Mouse (Mus musculus): ENCODE data around the gene Mnx1. TPM values are rescaled to one million over a fixed set of nuclear protein-coding genes. Genes with fewer than 3 reads are reported as not detected.

The Mnx1 gene
- total and polyA plus RNA-seq, 2 experiments from 2014 or later = not detected

GRCm38 (mm10) chr5:29476021-29476420 is 2.2 kb downstream of the Mnx1 start:
- Histone ChIP-seq H3K36me3 (replicated peaks; ENCODE audit: control insufficient read depth, insufficient read depth, low read length) (no peaks in the 10 kb centered on the region), H3K9me3 (replicated peaks; ENCODE audit: control insufficient read depth, low read length) (no peaks in the 10 kb centered on the region), H3K4me2 (ENCODE audit: low read depth, low read length) (no peak overlapping the region), H3K9ac (replicated peaks; ENCODE audit: low read depth, low read length) (no peak overlapping the region), H3K4me3 (ENCODE audit: low read depth, low read length) (no peak overlapping the region), H3K27me3 (ENCODE audit: control insufficient read depth, insufficient read depth, low read length) (peaks cover 100% of the 10 kb centered on the region), H3K27ac (ENCODE audit: low read depth) (no peak overlapping the region), H3K4me1 (ENCODE audit: control insufficient read depth, insufficient read depth) (0 out of 2 replicates have a peak, but pooled peaks cover 6% of the 10 kb centered on the region)
- WGBS = 6% methylated on average over 1 of the region's 1 CpGs
- TF ChIP-seq CTCF (IDR thresholded peaks at IDR 0.05; ENCODE audit: low read depth) (no peak), EP300 (IDR thresholded peaks at IDR 0.05; ENCODE audit: low read depth) (no peak)
- DNase-seq (ENCODE audit: low spot score) = no peak
- no peak for ATAC-seq (ENCODE audit: insufficient read depth, low read depth)

- H3K9me3 ChIP-seq (replicated peaks; ENCODE audit: control insufficient read depth, low read length) = no peaks in the 10 kb centered on the region
- 9% methylated on average over 5 of the region's 5 CpGs for WGBS
- no peak for DNase-seq (ENCODE audit: low spot score)
- H3K4me1 ChIP-seq (ENCODE audit: control insufficient read depth, insufficient read depth) = 0 out of 2 replicates have a peak, but pooled peaks cover 6% of the 10 kb centered on the region
- no peak overlapping the region for H3K4me3 ChIP-seq (ENCODE audit: low read depth, low read length)
- TF ChIP-seq CTCF (IDR thresholded peaks at IDR 0.05; ENCODE audit: low read depth) (no peak), EP300 (IDR thresholded peaks at IDR 0.05; ENCODE audit: low read depth) (no peak)
- peaks cover 100% of the 10 kb centered on the region for H3K27me3 ChIP-seq (ENCODE audit: control insufficient read depth, insufficient read depth, low read length)
- no peak overlapping the region for H3K27ac ChIP-seq (ENCODE audit: low read depth)
- no peak overlapping the region for H3K9ac ChIP-seq (replicated peaks; ENCODE audit: low read depth, low read length)
- no peaks in the 10 kb centered on the region for H3K36me3 ChIP-seq (replicated peaks; ENCODE audit: control insufficient read depth, insufficient read depth, low read length)
- no peak overlapping the region for H3K4me2 ChIP-seq (ENCODE audit: low read depth, low read length)
- ATAC-seq (ENCODE audit: insufficient read depth, low read depth) = no peak
These were observed 2.7 kb downstream of the Mnx1 start for GRCm38 (mm10) chr5:29475556-29475955.

- Histone ChIP-seq H3K27me3 (ENCODE audit: control insufficient read depth, insufficient read depth, low read length) (peaks cover 100% of the 10 kb centered on the region), H3K4me1 (ENCODE audit: control insufficient read depth, insufficient read depth) (0 out of 2 replicates have a peak, but pooled peaks cover 6% of the 10 kb centered on the region), H3K27ac (ENCODE audit: low read depth) (no peak overlapping the region), H3K9me3 (replicated peaks; ENCODE audit: control insufficient read depth, low read length) (no peaks in the 10 kb centered on the region), H3K4me3 (ENCODE audit: low read depth, low read length) (no peak overlapping the region), H3K4me2 (ENCODE audit: low read depth, low read length) (no peak overlapping the region), H3K36me3 (replicated peaks; ENCODE audit: control insufficient read depth, insufficient read depth, low read length) (no peaks in the 10 kb centered on the region), H3K9ac (replicated peaks; ENCODE audit: low read depth, low read length) (no peak overlapping the region)
- ATAC-seq (ENCODE audit: insufficient read depth, low read depth) (no peak), DNase-seq (ENCODE audit: low spot score) (no peak)
- WGBS = 3% methylated on average over 10 of the region's 10 CpGs
- TF ChIP-seq EP300 (IDR thresholded peaks at IDR 0.05; ENCODE audit: low read depth) (no peak), CTCF (IDR thresholded peaks at IDR 0.05; ENCODE audit: low read depth) (no peak)
These were observed 3.2 kb downstream of the Mnx1 start for GRCm38 (mm10) chr5:29475041-29475440.

GRCm38 (mm10) chr5:29474246-29474960 is 3.9 kb downstream of the Mnx1 start:
- Histone ChIP-seq H3K27me3 (ENCODE audit: control insufficient read depth, insufficient read depth, low read length) (peaks cover 100% of the 10 kb centered on the region), H3K4me1 (ENCODE audit: control insufficient read depth, insufficient read depth) (0 out of 2 replicates have a peak, but pooled peaks cover 6% of the 10 kb centered on the region), H3K36me3 (replicated peaks; ENCODE audit: control insufficient read depth, insufficient read depth, low read length) (no peaks in the 10 kb centered on the region), H3K9me3 (replicated peaks; ENCODE audit: control insufficient read depth, low read length) (no peaks in the 10 kb centered on the region), H3K4me3 (ENCODE audit: low read depth, low read length) (no peak overlapping the region), H3K9ac (replicated peaks; ENCODE audit: low read depth, low read length) (no peak overlapping the region), H3K4me2 (ENCODE audit: low read depth, low read length) (no peak overlapping the region), H3K27ac (ENCODE audit: low read depth) (no peak overlapping the region)
- DNase-seq (ENCODE audit: low spot score) = no peak
- ATAC-seq (ENCODE audit: insufficient read depth, low read depth) = no peak
- TF ChIP-seq EP300 (IDR thresholded peaks at IDR 0.05; ENCODE audit: low read depth) (no peak), CTCF (IDR thresholded peaks at IDR 0.05; ENCODE audit: low read depth) (no peak)
- 3% methylated on average over 35 of the region's 35 CpGs for WGBS

- ATAC-seq (ENCODE audit: insufficient read depth, low read depth) = no peak
These were observed 4.6 kb downstream of the Mnx1 start for GRCm38 (mm10) chr5:29473551-29474245.

More at GRCm38 (mm10) chr5:29473551-29474245, 4.6 kb downstream of the Mnx1 start:
- TF ChIP-seq EP300 (IDR thresholded peaks at IDR 0.05; ENCODE audit: low read depth) = no peak
- no peak for TF ChIP-seq CTCF (IDR thresholded peaks at IDR 0.05; ENCODE audit: low read depth)
- Histone ChIP-seq H3K4me2 (ENCODE audit: low read depth, low read length) (no peak overlapping the region), H3K36me3 (replicated peaks; ENCODE audit: control insufficient read depth, insufficient read depth, low read length) (no peaks in the 10 kb centered on the region), H3K27me3 (ENCODE audit: control insufficient read depth, insufficient read depth, low read length) (peaks cover 100% of the 10 kb centered on the region), H3K9ac (replicated peaks; ENCODE audit: low read depth, low read length) (no peak overlapping the region), H3K4me1 (ENCODE audit: control insufficient read depth, insufficient read depth) (0 out of 2 replicates have a peak, but pooled peaks cover 6% of the 10 kb centered on the region), H3K27ac (ENCODE audit: low read depth) (no peak overlapping the region), H3K9me3 (replicated peaks; ENCODE audit: control insufficient read depth, low read length) (no peaks in the 10 kb centered on the region), H3K4me3 (ENCODE audit: low read depth, low read length) (no peak overlapping the region)
- 1% methylated on average over 35 of the region's 35 CpGs for WGBS
- no peak for DNase-seq (ENCODE audit: low spot score)

Measured in heart, postnatal 0 days (tissue).